28 mouse cellular contexts compared by ENCODE assay signal in the genomic region with DNA sequence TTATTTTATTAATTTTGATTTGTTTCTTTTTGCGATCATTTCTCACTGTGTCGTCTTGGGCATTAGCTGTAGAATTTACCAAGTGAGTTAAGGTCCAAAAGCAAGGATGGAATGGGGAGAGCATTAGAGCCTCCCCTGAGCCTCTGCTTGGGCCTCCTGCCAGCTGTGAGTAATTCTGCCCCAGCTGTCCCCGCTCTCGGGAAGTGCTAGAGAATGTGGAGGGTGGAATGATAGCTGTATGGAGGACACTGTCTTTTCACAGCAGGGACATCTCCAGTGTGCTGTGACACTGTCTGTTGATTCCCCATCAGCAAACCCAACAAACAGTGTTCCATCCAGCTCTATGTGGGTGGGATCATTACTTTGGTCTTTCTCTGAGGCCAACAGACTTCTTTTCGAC. TPM values are rescaled to one million over a fixed set of nuclear protein-coding genes. Genes with fewer than 3 reads are reported as not detected.
DNase-seq lines count a peak whose midpoint lies in the region; ATAC-seq and TF ChIP-seq lines count a peak whose summit lies in the region.
"Not testable (repeated sequence)": the region's sequence is repeated elsewhere in the genome, so short reads cannot be mapped to it uniquely, and the experiment has no call there.
"Had no signal": no experiment of that assay in that cellular context is flagged by ENCODE, and none has a peak within 500 bp of the region (broad histone marks: within the 10 kb centered on the region; RNA-seq: fewer than 3 reads in every experiment).

No protein-coding gene starts in this region.

- not testable (repeated sequence) for H3K36me3 ChIP-seq in embryonic facial prominence, embryonic 14.5 days (ENCODE audit: control insufficient read depth, insufficient read depth, low read length); kidney, embryonic 16.5 days (ENCODE audit: insufficient read depth, low read length); lung, embryonic 14.5 days (ENCODE audit: insufficient read depth); stomach, embryonic 14.5 days (ENCODE audit: control insufficient read depth, insufficient read depth, low read length); stomach, postnatal 0 days (ENCODE audit: control insufficient read depth, insufficient read depth, low read length)

- H3K4me2 ChIP-seq in embryonic facial prominence, embryonic 14.5 days (ENCODE audit: low read depth, low read length); kidney, embryonic 16.5 days (replicated peaks; ENCODE audit: low read depth, low read length); lung, embryonic 14.5 days; stomach, embryonic 14.5 days (replicated peaks; ENCODE audit: low read depth, low read length); stomach, postnatal 0 days (replicated peaks; ENCODE audit: low read depth): not testable (repeated sequence)

- not testable (repeated sequence) for TF ChIP-seq CTCF in lung, embryonic 14.5 days (IDR thresholded peaks at IDR 0.05; ENCODE audit: low read depth); stomach, postnatal 0 days (IDR thresholded peaks at IDR 0.05; ENCODE audit: low read depth)

- not testable (repeated sequence) for H3K27me3 ChIP-seq in embryonic facial prominence, embryonic 14.5 days (replicated peaks; ENCODE audit: control insufficient read depth, insufficient read depth, low read length); kidney, embryonic 16.5 days (ENCODE audit: insufficient read depth, low read length); lung, embryonic 14.5 days (ENCODE audit: insufficient read depth, low read length); stomach, embryonic 14.5 days (ENCODE audit: control insufficient read depth, insufficient read depth, low read length); stomach, postnatal 0 days (ENCODE audit: control insufficient read depth, insufficient read depth, low read length)

- not testable (repeated sequence) for TF ChIP-seq EP300 in stomach, postnatal 0 days (optimal IDR thresholded peaks at IDR 0.05)

- not testable (repeated sequence) for H3K4me1 ChIP-seq in embryonic facial prominence, embryonic 14.5 days (ENCODE audit: control insufficient read depth, insufficient read depth, low read length); kidney, embryonic 16.5 days (ENCODE audit: insufficient read depth, low read length); lung, embryonic 14.5 days (ENCODE audit: insufficient read depth); stomach, embryonic 14.5 days (ENCODE audit: control insufficient read depth, insufficient read depth, low read length); stomach, postnatal 0 days (replicated peaks; ENCODE audit: control insufficient read depth, insufficient read depth)

- DNase-seq in R1 (ENCODE audit: low read depth, low spot score), result peak; percentile 26
- peak; percentile 1 for DNase-seq in embryonic facial prominence, embryonic 14.5 days (ENCODE audit: low spot score)
- DNase-seq in heart, postnatal 10 days, result peak; percentile 26 to 31
- DNase-seq in lung, embryonic 14.5 days, result peak; percentile 11
- not testable (repeated sequence) for DNase-seq in stomach, postnatal 0 days (ENCODE audit: low spot score)

- not testable (repeated sequence) for H3K27ac ChIP-seq in embryonic facial prominence, embryonic 14.5 days (replicated peaks; ENCODE audit: low read depth, low read length); kidney, embryonic 16.5 days (ENCODE audit: low read length); lung, embryonic 14.5 days (ENCODE audit: low read depth); stomach, embryonic 14.5 days (ENCODE audit: low read length); stomach, postnatal 0 days (replicated peaks)

- intact Hi-C loops in heart, postnatal 10 days (cut with DNase I), result not testable (repeated sequence)

- 53% methylated on average over 5 of the region's 5 CpGs for WGBS in embryonic facial prominence, embryonic 14.5 days
- 68% methylated on average over 5 of the region's 5 CpGs for WGBS in kidney, embryonic 16.5 days
- 35% methylated on average over 5 of the region's 5 CpGs for WGBS in lung, embryonic 14.5 days
- WGBS in stomach, embryonic 14.5 days, result 59% methylated on average over 5 of the region's 5 CpGs
- 51% methylated on average over 5 of the region's 5 CpGs for WGBS in stomach, postnatal 0 days

- ATAC-seq in embryonic facial prominence, embryonic 14.5 days (ENCODE audit: low read depth), result not testable (repeated sequence)
- 0 out of 2 replicates have a peak, but pooled peaks have one; percentile 35 for ATAC-seq in kidney, embryonic 16.5 days (ENCODE audit: low FRiP score, low TSS enrichment)
- peak; percentile 87 for ATAC-seq in lung, embryonic 14.5 days (ENCODE audit: insufficient read depth)
- peak; percentile 23; the same call in 1 of the 2 replicates for ATAC-seq in stomach, embryonic 14.5 days (ENCODE audit: insufficient number of reproducible peaks, insufficient read depth, low FRiP score, low read depth)
- ATAC-seq in stomach, postnatal 0 days (ENCODE audit: low FRiP score, low TSS enrichment), result peak; percentile 47; the same call in 1 of the 2 replicates

- not testable (repeated sequence) for H3K9ac ChIP-seq in embryonic facial prominence, embryonic 14.5 days (ENCODE audit: low read depth, low read length); kidney, embryonic 16.5 days (replicated peaks; ENCODE audit: low read length); lung, embryonic 14.5 days; stomach, embryonic 14.5 days (replicated peaks; ENCODE audit: low read depth, low read length); stomach, postnatal 0 days (ENCODE audit: low read length)

- H3K4me3 ChIP-seq in embryonic facial prominence, embryonic 14.5 days (ENCODE audit: low read depth, low read length); kidney, embryonic 16.5 days (ENCODE audit: low read length); lung, embryonic 14.5 days (ENCODE audit: low read depth, low read length); stomach, embryonic 14.5 days (ENCODE audit: low read depth, low read length); stomach, postnatal 0 days (ENCODE audit: low read depth, low read length): not testable (repeated sequence)

- not testable (repeated sequence) for H3K9me3 ChIP-seq in embryonic facial prominence, embryonic 14.5 days (ENCODE audit: control insufficient read depth, low read length); kidney, embryonic 16.5 days (ENCODE audit: low read length); lung, embryonic 14.5 days (ENCODE audit: low read depth, low read length); stomach, embryonic 14.5 days (ENCODE audit: control insufficient read depth, low read depth, low read length); stomach, postnatal 0 days (ENCODE audit: control insufficient read depth, low read length)

RNA-seq across cellular contexts. Expression of gene Pramef8, which starts 14.5 kb away (rescaled TPM):
- polyA plus RNA-seq in embryonic facial prominence, embryonic 14.5 days (2014; fragmentation: Nextera tagmentation; extraction: Ambion mirVana), result 8.8 and 12.1 TPM in 2 replicates
- 1 to 10 TPM; 9.4 to 9.7 TPM for total RNA-seq in heart, postnatal 10 days (2021)
- polyA plus RNA-seq in kidney, embryonic 16.5 days (2015; fragmentation: Nextera tagmentation; extraction: Ambion mirVana), result 21.5 and 23.4 TPM in 2 replicates
- polyA plus RNA-seq in lung, embryonic 14.5 days (2014; fragmentation: Nextera tagmentation; extraction: Ambion mirVana), result 16.1 and 16.3 TPM in 2 replicates
- 15.1 and 18.4 TPM in 2 replicates for polyA plus RNA-seq in stomach, embryonic 14.5 days (2014; fragmentation: Nextera tagmentation; extraction: Ambion mirVana)
- 5.9 and 7.0 TPM in 2 replicates for polyA plus RNA-seq in stomach, postnatal 0 days (2015; fragmentation: Nextera tagmentation; extraction: Ambion mirVana)
- total RNA-seq: MEL had no signal

RNA-seq across cellular contexts. Expression of gene Oog4, which starts 23.4 kb away (rescaled TPM):
- not detected in 2 replicates for polyA plus RNA-seq in embryonic facial prominence, embryonic 14.5 days (2014; fragmentation: Nextera tagmentation; extraction: Ambion mirVana)
- not detected for total RNA-seq in heart, postnatal 10 days (2021)
- not detected in 2 replicates for polyA plus RNA-seq in kidney, embryonic 16.5 days (2015; fragmentation: Nextera tagmentation; extraction: Ambion mirVana)
- polyA plus RNA-seq in lung, embryonic 14.5 days (2014; fragmentation: Nextera tagmentation; extraction: Ambion mirVana), result not detected in 2 replicates
- not detected in 2 replicates for polyA plus RNA-seq in stomach, embryonic 14.5 days (2014; fragmentation: Nextera tagmentation; extraction: Ambion mirVana)
- not detected in 2 replicates for polyA plus RNA-seq in stomach, postnatal 0 days (2015; fragmentation: Nextera tagmentation; extraction: Ambion mirVana)
- total RNA-seq: adrenal gland, adult 18-20 months; adrenal gland, postnatal 10 days; adrenal gland, postnatal 36 days; CH12.LX; gastrocnemius, adult 8-10 months; gastrocnemius, postnatal 36 days; granulocyte monocyte progenitor cell, adult 5-6 weeks; heart, adult 2 months; heart, postnatal 36 days; hindbrain, postnatal 0 days; MEL had no signal
- polyA plus RNA-seq: embryonic facial prominence, embryonic 11.5 days; erythroblast, embryonic 14.5 days; forebrain, embryonic 12.5 days; forebrain, embryonic 15.5 days; heart, adult 2 months; heart, embryonic 10.5 days; heart, embryonic 13.5 days; heart, postnatal 0 days; hindbrain, embryonic 11.5 days; hindbrain, embryonic 14.5 days; hindbrain, postnatal 0 days; inflammation-experienced regulatory T-cells, adult 6 months had no signal

RNA-seq across cellular contexts. Expression of gene Pramel1, which starts 32.5 kb away (rescaled TPM):
- polyA plus RNA-seq in embryonic facial prominence, embryonic 14.5 days (2014; fragmentation: Nextera tagmentation; extraction: Ambion mirVana), result not detected in 2 replicates
- not detected for total RNA-seq in heart, postnatal 10 days (2021)
- polyA plus RNA-seq in kidney, embryonic 16.5 days (2015; fragmentation: Nextera tagmentation; extraction: Ambion mirVana), result not detected in 2 replicates
- not detected in 2 replicates for polyA plus RNA-seq in lung, embryonic 14.5 days (2014; fragmentation: Nextera tagmentation; extraction: Ambion mirVana)
- polyA plus RNA-seq in stomach, embryonic 14.5 days (2014; fragmentation: Nextera tagmentation; extraction: Ambion mirVana), result not detected in 2 replicates
- polyA plus RNA-seq in stomach, postnatal 0 days (2015; fragmentation: Nextera tagmentation; extraction: Ambion mirVana), result not detected in 2 replicates
- total RNA-seq: adrenal gland, adult 18-20 months; adrenal gland, postnatal 10 days; adrenal gland, postnatal 36 days; CH12.LX; gastrocnemius, adult 8-10 months; gastrocnemius, postnatal 36 days; granulocyte monocyte progenitor cell, adult 5-6 weeks; heart, adult 2 months; heart, postnatal 36 days; hindbrain, postnatal 0 days; MEL had no signal
- polyA plus RNA-seq: embryonic facial prominence, embryonic 11.5 days; erythroblast, embryonic 14.5 days; forebrain, embryonic 12.5 days; forebrain, embryonic 15.5 days; heart, adult 2 months; heart, embryonic 10.5 days; heart, embryonic 13.5 days; heart, postnatal 0 days; hindbrain, embryonic 11.5 days; hindbrain, embryonic 14.5 days; hindbrain, postnatal 0 days; inflammation-experienced regulatory T-cells, adult 6 months had no signal
